Mouse (Mus musculus): ENCODE data around the gene Olfr1378.

GRCm38 (mm10) chr11:50930469-50931014 lies 35.8 kb upstream of the Olfr1378 start:
- TF ChIP-seq POLR2A (IDR thresholded peaks at IDR 0.05; ENCODE audit: control insufficient read depth, low read depth, low read length): no peak
- no peak for TF ChIP-seq CTCF (IDR thresholded peaks at IDR 0.05; ENCODE audit: control insufficient read depth, insufficient read depth, insufficient replicate concordance, low read depth, low read length)

Data from testis, adult 2 months (tissue).